Mouse (Mus musculus) frontal cortex, adult 2 months (tissue): ENCODE measurements around the gene Psmd10. TPM values are rescaled to one million over a fixed set of nuclear protein-coding genes. Genes with fewer than 3 reads are reported as not detected.

Experiments
- polyA plus RNA-seq: library from polyadenylated mRNA; depleted of rRNA; stranded (reverse); fragments of >200 nt; gene quantifications from 2 replicates; pipeline ENCODE4 v1.2.3, GENCODE M21; 2012; rRNA removed

Gene Psmd10
- polyA plus RNA-seq, 1 experiment: 17.8 TPM

Other genes with a start within 250 kb of the Psmd10 start
- gene Tex13b, start 143.3 kb downstream of the Psmd10 start, polyA plus RNA-seq: not detected in 2 replicates
- gene Vsig1, start 49.1 kb downstream of the Psmd10 start, polyA plus RNA-seq: 0.04 and 0.08 TPM in 2 replicates
- 17.4 and 18.3 TPM in 2 replicates for gene Atg4a, start 179 bp upstream of the Psmd10 start, polyA plus RNA-seq